Mouse (Mus musculus) stomach, postnatal 0 days (tissue): ENCODE measurements around the gene Btf3l4.

Experiments
- CTCF ChIP-seq: IDR thresholded peaks from 2 replicates; pipeline ENCODE4 v1.5.1; 2016; ENCODE audit warnings: antibody characterized with exemption, low read depth, mild to moderate bottlenecking, moderate library complexity
- EP300 ChIP-seq: optimal IDR thresholded peaks from 2 replicates; pipeline ENCODE3; 2016; ENCODE audit warnings: antibody characterized with exemption

- TF ChIP-seq CTCF, result no peak
- no peak for TF ChIP-seq EP300
These were observed 40.3 kb upstream of the Btf3l4 start for GRCm38 (mm10) chr4:108873746-108874145.
